Mouse (Mus musculus): ENCODE measurements around the gene Wnt10b. TPM values are rescaled to one million over a fixed set of nuclear protein-coding genes. Genes with fewer than 3 reads are reported as not detected.
"Not testable (repeated sequence)": the region's sequence is repeated elsewhere in the genome, so short reads cannot be mapped to it uniquely, and the experiment has no call there.

The Wnt10b gene
- polyA plus RNA-seq, 1 experiment: not detected

GRCm38 (mm10) chr15:98754125-98754524 is 23.8 kb downstream of the Wnt10b start:
- Histone ChIP-seq H3K4me1 (peaks cover 30% of the 10 kb centered on the region), H3K36me3 (replicated peaks; ENCODE audit: low read length) (peaks cover 78% of the 10 kb centered on the region), H3K27me3 (replicated peaks) (no peaks in the 10 kb centered on the region), H3K4me3 (replicated peaks) (no peak overlapping the region), H3K9me3 (no peaks in the 10 kb centered on the region)
- TF ChIP-seq FLI1 (IDR thresholded peaks at IDR 0.05; ENCODE audit: low read length) (no peak), GATA1 (IDR thresholded peaks at IDR 0.05; ENCODE audit: borderline replicate concordance, low read length) (no peak)

- H3K36me3 ChIP-seq (replicated peaks; ENCODE audit: low read length): peaks cover 72% of the 10 kb centered on the region
- TF ChIP-seq FLI1 (IDR thresholded peaks at IDR 0.05; ENCODE audit: low read length) (no peak), GATA1 (IDR thresholded peaks at IDR 0.05; ENCODE audit: borderline replicate concordance, low read length) (no peak)
- no peaks in the 10 kb centered on the region for H3K9me3 ChIP-seq
- H3K4me3 ChIP-seq (replicated peaks): no peak overlapping the region
- no peaks in the 10 kb centered on the region for H3K27me3 ChIP-seq (replicated peaks)
- H3K4me1 ChIP-seq: peaks cover 32% of the 10 kb centered on the region
Measured at GRCm38 (mm10) chr15:98753021-98753423, 24.9 kb downstream of the Wnt10b start.

GRCm38 (mm10) chr15:98749093-98749492 is 28.9 kb downstream of the Wnt10b start:
- H3K4me3 ChIP-seq (replicated peaks): no peak overlapping the region
- H3K4me1 ChIP-seq: peaks cover 35% of the 10 kb centered on the region
- no peak for TF ChIP-seq GATA1 (IDR thresholded peaks at IDR 0.05; ENCODE audit: borderline replicate concordance, low read length)
- TF ChIP-seq FLI1 (IDR thresholded peaks at IDR 0.05; ENCODE audit: low read length): no peak
- H3K27me3 ChIP-seq (replicated peaks): no peaks in the 10 kb centered on the region
- no peaks in the 10 kb centered on the region for H3K9me3 ChIP-seq
- H3K36me3 ChIP-seq (replicated peaks; ENCODE audit: low read length): peaks cover 80% of the 10 kb centered on the region

- Histone ChIP-seq H3K27me3 (replicated peaks) (no peaks in the 10 kb centered on the region), H3K36me3 (replicated peaks; ENCODE audit: low read length) (peaks cover 81% of the 10 kb centered on the region), H3K4me3 (replicated peaks) (no peak overlapping the region), H3K4me1 (peaks cover 33% of the 10 kb centered on the region), H3K9me3 (no peaks in the 10 kb centered on the region)
- TF ChIP-seq FLI1 (IDR thresholded peaks at IDR 0.05; ENCODE audit: low read length) (no peak), GATA1 (IDR thresholded peaks at IDR 0.05; ENCODE audit: borderline replicate concordance, low read length) (no peak)
Measured at GRCm38 (mm10) chr15:98747296-98747695, 30.7 kb downstream of the Wnt10b start.

GRCm38 (mm10) chr15:98746344-98746965 is 31.5 kb downstream of the Wnt10b start:
- Histone ChIP-seq H3K4me3 (replicated peaks) (no peak overlapping the region), H3K4me1 (peaks cover 33% of the 10 kb centered on the region), H3K9me3 (no peaks in the 10 kb centered on the region), H3K27me3 (replicated peaks) (no peaks in the 10 kb centered on the region), H3K36me3 (replicated peaks; ENCODE audit: low read length) (peaks cover 85% of the 10 kb centered on the region)
- TF ChIP-seq GATA1 (IDR thresholded peaks at IDR 0.05; ENCODE audit: borderline replicate concordance, low read length) (no peak), FLI1 (IDR thresholded peaks at IDR 0.05; ENCODE audit: low read length) (no peak)

GRCm38 (mm10) chr15:98743863-98744262 is 34.1 kb downstream of the Wnt10b start:
- Histone ChIP-seq H3K4me1 (peaks cover 30% of the 10 kb centered on the region), H3K36me3 (replicated peaks; ENCODE audit: low read length) (peaks cover 91% of the 10 kb centered on the region)
- not testable (repeated sequence) for H3K4me3 ChIP-seq (replicated peaks); H3K9me3 ChIP-seq; H3K27me3 ChIP-seq (replicated peaks)

- H3K36me3 ChIP-seq (replicated peaks; ENCODE audit: low read length): peaks cover 94% of the 10 kb centered on the region
Measured at GRCm38 (mm10) chr15:98742766-98743428, 35.1 kb downstream of the Wnt10b start.

GRCm38 (mm10) chr15:98740219-98740618 is 37.7 kb downstream of the Wnt10b start:
- Histone ChIP-seq H3K36me3 (replicated peaks; ENCODE audit: low read length) (peaks cover 95% of the 10 kb centered on the region), H3K4me3 (replicated peaks) (no peak overlapping the region), H3K9me3 (no peaks in the 10 kb centered on the region), H3K27me3 (replicated peaks) (no peaks in the 10 kb centered on the region), H3K4me1 (peaks cover 20% of the 10 kb centered on the region; the same call in 1 of the 2 replicates)
- no peak for TF ChIP-seq GATA1 (IDR thresholded peaks at IDR 0.05; ENCODE audit: borderline replicate concordance, low read length)

More at GRCm38 (mm10) chr15:98742766-98743428, 35.1 kb downstream of the Wnt10b start:
- TF ChIP-seq GATA1 (IDR thresholded peaks at IDR 0.05; ENCODE audit: borderline replicate concordance, low read length) (no peak), FLI1 (IDR thresholded peaks at IDR 0.05; ENCODE audit: low read length) (no peak)
- Histone ChIP-seq H3K9me3 (no peaks in the 10 kb centered on the region), H3K4me1 (peaks cover 32% of the 10 kb centered on the region), H3K4me3 (replicated peaks) (no peak overlapping the region), H3K27me3 (replicated peaks) (no peaks in the 10 kb centered on the region)

GRCm38 (mm10) chr15:98738796-98739195 is 39.2 kb downstream of the Wnt10b start:
- H3K36me3 ChIP-seq (replicated peaks; ENCODE audit: low read length): peaks cover 91% of the 10 kb centered on the region
- H3K27me3 ChIP-seq (replicated peaks): no peaks in the 10 kb centered on the region
- no peak overlapping the region for H3K4me3 ChIP-seq (replicated peaks)
- no peak for TF ChIP-seq FLI1 (IDR thresholded peaks at IDR 0.05; ENCODE audit: low read length)
- TF ChIP-seq GATA1 (IDR thresholded peaks at IDR 0.05; ENCODE audit: borderline replicate concordance, low read length): no peak
- no peaks in the 10 kb centered on the region for H3K9me3 ChIP-seq
- H3K4me1 ChIP-seq: peaks cover 29% of the 10 kb centered on the region

- Histone ChIP-seq H3K9me3 (no peaks in the 10 kb centered on the region), H3K27me3 (replicated peaks) (no peaks in the 10 kb centered on the region), H3K4me1 (peaks cover 35% of the 10 kb centered on the region), H3K4me3 (replicated peaks) (no peak overlapping the region), H3K36me3 (replicated peaks; ENCODE audit: low read length) (peaks cover 83% of the 10 kb centered on the region)
- TF ChIP-seq FLI1 (IDR thresholded peaks at IDR 0.05; ENCODE audit: low read length): no peak
- no peak for TF ChIP-seq GATA1 (IDR thresholded peaks at IDR 0.05; ENCODE audit: borderline replicate concordance, low read length)
Measured at GRCm38 (mm10) chr15:98737881-98738280, 40.1 kb downstream of the Wnt10b start.
